Mouse (Mus musculus) adipose tissue, adult 10 weeks (tissue): ENCODE measurements around the gene Olfr1259. TPM values are rescaled to one million over a fixed set of nuclear protein-coding genes. Genes with fewer than 3 reads are reported as not detected.

Experiments
- polyA plus RNA-seq: library from polyadenylated mRNA; stranded (reverse); fragments of 350-450 nt; fragmentation: Illumina TruSeq; extraction: RNeasy Lipid Tissue Mini Kit (QIAGEN cat#74804); gene quantifications from one replicate; pipeline ENCODE4 v1.2.3, GENCODE M21; 2014; ENCODE audit warnings: low read depth, low replicate concordance

Gene Olfr1259
- polyA plus RNA-seq, result not detected

DNA sequence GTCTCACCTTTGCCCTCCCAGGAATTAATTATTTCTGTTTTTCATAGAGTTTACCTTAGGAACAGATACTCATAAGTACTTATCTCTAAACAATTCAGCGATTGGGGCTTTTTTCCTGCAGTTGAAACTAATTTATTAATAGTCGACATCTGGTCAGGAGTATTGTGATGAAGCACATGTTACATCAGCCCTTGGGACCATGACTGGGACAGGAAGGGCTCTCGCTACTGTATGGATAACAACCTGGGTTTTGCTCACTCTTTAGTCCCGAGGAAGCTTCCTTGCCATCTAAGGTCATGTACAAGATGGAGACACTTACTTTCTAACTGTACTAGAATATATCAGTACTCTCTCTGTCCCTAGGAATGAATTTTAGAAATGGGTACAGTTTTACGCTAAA is at the start of gene Olfr1259:
Gene Olfr1259 (minus strand): TSS at position 101 of the 400 bp plus-strand sequence.

GRCm38 (mm10) chr2:89990921-89991320 is 42.5 kb upstream of the Olfr1259 start, which contains the start of gene Olfr1261:
TSS of gene Olfr1261 (plus strand) at chr2:89991221.

DNA sequence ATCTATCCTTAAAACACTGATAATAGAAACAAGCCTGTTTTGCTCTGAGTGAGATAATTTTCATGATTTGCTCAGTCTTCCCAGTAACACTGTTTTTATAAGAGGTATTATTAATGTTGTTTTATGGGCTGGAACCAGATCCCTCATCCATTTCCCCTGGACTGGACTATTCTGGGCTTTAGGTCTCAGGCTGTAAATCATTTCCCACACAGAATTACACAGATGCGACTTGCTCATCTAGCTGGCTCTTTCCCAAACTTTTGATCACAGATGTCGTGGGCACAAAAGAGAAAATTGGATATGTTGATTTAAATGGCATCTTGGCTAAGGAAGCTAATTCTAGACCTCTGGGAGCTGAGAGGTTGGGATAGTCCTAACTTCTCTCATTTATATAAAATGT is 25.7 kb upstream of the Olfr1259 start, which contains the start of gene Olfr1260:
Gene Olfr1260 (plus strand): TSS at position 157 of the 400 bp plus-strand sequence.

DNA sequence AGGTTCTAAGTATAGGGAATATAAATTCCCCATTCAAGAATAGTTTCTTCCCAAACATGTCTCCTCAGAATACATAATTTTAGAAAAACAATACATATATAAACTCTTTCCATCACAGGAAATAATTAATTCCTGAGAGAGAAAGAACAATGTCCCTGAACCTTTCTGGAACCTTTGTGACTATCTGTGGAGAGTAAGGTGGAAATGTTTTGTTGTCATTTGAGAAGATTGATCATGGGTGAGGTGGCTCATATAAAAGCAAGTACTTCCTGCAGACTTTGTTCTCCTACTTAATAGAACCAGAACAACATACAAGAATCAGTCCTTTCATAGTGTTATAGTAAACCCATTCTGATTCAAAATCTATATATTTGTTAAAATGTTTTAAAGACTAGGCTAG is 21.5 kb downstream of the Olfr1259 start, which contains the start of gene Olfr1258:
Gene Olfr1258 (plus strand): TSS at position 301 of the 400 bp plus-strand sequence.

Other genes with a start within 250 kb of the Olfr1259 start
- not detected for gene Olfr1252, start 223.7 kb downstream of the Olfr1259 start, polyA plus RNA-seq
- gene Olfr1253, start 191.6 kb downstream of the Olfr1259 start, polyA plus RNA-seq, result not detected
- gene Olfr1254, start 155.0 kb downstream of the Olfr1259 start, polyA plus RNA-seq, result not detected
- not detected for gene Olfr1255, start 136.6 kb downstream of the Olfr1259 start, polyA plus RNA-seq
- gene Olfr1256, start 107.1 kb downstream of the Olfr1259 start, polyA plus RNA-seq, result not detected
- not detected for gene Olfr48, start 100.5 kb downstream of the Olfr1259 start, polyA plus RNA-seq
- not detected for gene Olfr1257, start 70.2 kb downstream of the Olfr1259 start, polyA plus RNA-seq
- gene Olfr1258, start 21.4 kb downstream of the Olfr1259 start, polyA plus RNA-seq, result not detected
- not detected for gene Olfr1260, start 25.7 kb upstream of the Olfr1259 start, polyA plus RNA-seq
- not detected for gene Olfr1261, start 42.6 kb upstream of the Olfr1259 start, polyA plus RNA-seq
- not detected for gene Olfr1262, start 51.5 kb upstream of the Olfr1259 start, polyA plus RNA-seq
- not detected for gene Olfr1263, start 63.5 kb upstream of the Olfr1259 start, polyA plus RNA-seq
- gene Olfr1264, start 76.9 kb upstream of the Olfr1259 start, polyA plus RNA-seq, result not detected
- not detected for gene Olfr1265, start 86.7 kb upstream of the Olfr1259 start, polyA plus RNA-seq
- gene Olfr140, start 114.9 kb upstream of the Olfr1259 start, polyA plus RNA-seq, result not detected
- not detected for gene Olfr1269, start 172.7 kb upstream of the Olfr1259 start, polyA plus RNA-seq
- not detected for gene Olfr32, start 193.6 kb upstream of the Olfr1259 start, polyA plus RNA-seq
- gene Olfr1270, start 204.4 kb upstream of the Olfr1259 start, polyA plus RNA-seq, result not detected